Mouse (Mus musculus): ENCODE measurements around the gene Klf9. TPM values are rescaled to one million over a fixed set of nuclear protein-coding genes. Genes with fewer than 3 reads are reported as not detected.

Gene Klf9
- total RNA-seq, 1 experiment from 2014 or later, result 104 TPM

Small RNA genes lying within 50 kb of the gene (microRNA-seq; reads per million reads assigned to microRNA genes)
- 0 to 0.43 reads per million in 2 experiments for gene Mir1192

Other genes starting within 250 kb of the Klf9 start
- 27.8 and 33.2 TPM in 2 replicates for gene Smc5, start 132.7 kb downstream of the Klf9 start, total RNA-seq (2021)